Mouse (Mus musculus): ENCODE data around the gene Zfp26. TPM values are rescaled to one million over a fixed set of nuclear protein-coding genes. Genes with fewer than 3 reads are reported as not detected.

The Zfp26 gene
- total and polyA plus RNA-seq, 3 experiments, result 11.7 to 17.3 (median 13.3) TPM

DNA sequence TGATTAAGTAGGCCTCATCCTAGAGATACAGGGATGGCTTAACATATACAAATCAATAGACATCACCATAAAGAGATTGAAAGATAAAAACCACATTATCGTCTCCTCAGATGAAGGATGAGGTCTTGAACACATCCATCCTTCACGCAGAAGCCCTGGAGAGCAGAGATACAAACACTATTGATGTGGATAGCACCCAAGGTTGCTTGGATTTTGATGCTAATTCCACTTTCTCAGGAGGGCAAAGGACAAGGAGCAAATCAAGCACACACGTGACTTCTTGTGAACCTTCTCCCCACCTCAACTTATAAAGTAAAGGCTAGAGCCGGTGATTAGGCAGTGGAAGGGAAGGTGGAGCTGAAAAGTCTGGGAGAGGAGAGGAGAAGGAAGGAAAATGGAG, 6.3 kb downstream of the Zfp26 start:
- Histone ChIP-seq H3K79me2 (replicated peaks; ENCODE audit: control insufficient read depth, extremely low read depth, insufficient read depth, poor library complexity, severe bottlenecking) (peaks cover 35% of the 10 kb centered on the region), H3K27me3 (replicated peaks) (no peaks in the 10 kb centered on the region), H3K9ac (ENCODE audit: insufficient read depth, low read depth) (no peak overlapping the region), H3K27ac (ENCODE audit: insufficient read depth, low read depth) (no peak overlapping the region), H3K4me3 (replicated peaks in 1 of 3; ENCODE audit: low read depth in 2 of 3, low read length in 2 of 3, poor library complexity in 1 of 3) (no peak overlapping the region), H3K36me3 (replicated peaks in 1 of 2; ENCODE audit: control insufficient read depth in 1 of 2, insufficient read depth in 1 of 2, low read length in 1 of 2) (peaks cover 30 to 58% of the 10 kb centered on the region in 2 experiments), H3K4me2 (ENCODE audit: insufficient read depth, low read depth, poor library complexity, severe bottlenecking) (no peak overlapping the region), H3K4me1 (ENCODE audit: control insufficient read depth in 1 of 2, insufficient read depth in 2 of 2) (peaks cover 2 to 32% of the 10 kb centered on the region in 2 experiments; a peak in 3 of 4 replicates), H3K9me3 (replicated peaks; ENCODE audit: low read length) (no peaks in the 10 kb centered on the region)
- DNase-seq (ENCODE audit: extremely low read depth), result no peak
- dilution Hi-C loops (cut with MboI; ENCODE audit: extremely low pct_ligation_motif_present, extremely low pct_unique_long_range_greater_than_20kb, low sequenced_read_pairs) (no loop called here), in situ Hi-C loops (cut with MboI; ENCODE audit: low pct_ligation_motif_present, low pct_unique_long_range_greater_than_20kb, low sequenced_read_pairs) (no loop called here)
- TF ChIP-seq CHD1 (IDR thresholded peaks at IDR 0.05; ENCODE audit: low read depth, low read length) (no peak), BHLHE40 (IDR thresholded peaks at IDR 0.05; ENCODE audit: low read depth, low read length) (no peak), RAD21 (IDR thresholded peaks at IDR 0.05; ENCODE audit: low read depth, low read length) (no peak), KAT2A (IDR thresholded peaks at IDR 0.05; ENCODE audit: insufficient replicate concordance, low read length) (no peak), ZKSCAN1 (IDR thresholded peaks at IDR 0.05; ENCODE audit: borderline replicate concordance, low read depth, low read length) (no peak), JUND (conservative IDR thresholded peaks at IDR 0.05; ENCODE audit: low read depth, low read length) (no peak), SIN3A (IDR thresholded peaks at IDR 0.05; ENCODE audit: low read length) (no peak), POLR2A (IDR thresholded peaks at IDR 0.05; ENCODE audit: low read depth, low read length) (no peak), RCOR1 (conservative IDR thresholded peaks at IDR 0.05; ENCODE audit: low read depth, low read length) (no peak), ETS1 (conservative IDR thresholded peaks at IDR 0.05; ENCODE audit: low read depth, low read length) (no peak), USF1 (IDR thresholded peaks at IDR 0.05; ENCODE audit: low read depth, low read length) (no peak), MXI1 (IDR thresholded peaks at IDR 0.05; ENCODE audit: low read depth, low read length) (no peak), CTCF (conservative IDR thresholded peaks at IDR 0.05 in 1 of 2, IDR thresholded peaks at IDR 0.05 in 1 of 2; ENCODE audit: low read depth in 2 of 2, low read length in 2 of 2) (no peak), ZMIZ1 (IDR thresholded peaks at IDR 0.05; ENCODE audit: low read depth, low read length) (no peak), SMC3 (IDR thresholded peaks at IDR 0.05; ENCODE audit: low read depth, low read length) (no peak)

DNA sequence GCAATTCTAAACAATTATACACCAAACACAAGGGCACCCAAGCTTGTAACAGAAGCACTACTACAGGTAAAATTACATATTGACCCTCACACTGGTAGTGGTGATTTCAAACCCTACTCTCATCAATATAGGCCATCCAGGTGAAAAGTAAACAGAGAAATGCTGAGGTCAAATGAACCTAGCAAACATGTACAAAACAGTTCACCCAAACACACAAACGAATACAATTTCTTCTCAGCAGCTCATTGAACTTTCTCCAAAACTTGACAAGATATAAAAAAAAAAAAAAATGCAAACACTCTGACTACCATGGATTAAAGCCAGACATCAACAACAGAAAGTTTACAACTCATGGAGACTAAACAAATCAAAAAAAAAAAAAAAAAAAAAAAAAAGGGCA, 8.5 kb downstream of the Zfp26 start:
- TF ChIP-seq ZNF384 (IDR thresholded peaks at IDR 0.05; ENCODE audit: low read depth, low read length) (peak; percentile 35; the same call in 1 of the 2 replicates), ELF1 (IDR thresholded peaks at IDR 0.05; ENCODE audit: low read depth, low read length) (no peak)
- Histone ChIP-seq H3K27ac (ENCODE audit: insufficient read depth, low read depth) (no peak overlapping the region), H3K27me3 (replicated peaks) (no peaks in the 10 kb centered on the region), H3K4me1 (ENCODE audit: control insufficient read depth in 1 of 2, insufficient read depth in 2 of 2) (peaks cover 0 to 12% of the 10 kb centered on the region in 2 experiments; a peak in 2 of 4 replicates), H3K9me3 (replicated peaks; ENCODE audit: low read length) (no peaks in the 10 kb centered on the region), H3K36me3 (replicated peaks in 1 of 2; ENCODE audit: control insufficient read depth in 1 of 2, insufficient read depth in 1 of 2, low read length in 1 of 2) (peaks cover 30 to 54% of the 10 kb centered on the region in 2 experiments), H3K4me2 (ENCODE audit: insufficient read depth, low read depth, poor library complexity, severe bottlenecking) (no peak overlapping the region), H3K79me2 (replicated peaks; ENCODE audit: control insufficient read depth, extremely low read depth, insufficient read depth, poor library complexity, severe bottlenecking) (peaks cover 34% of the 10 kb centered on the region), H3K9ac (ENCODE audit: insufficient read depth, low read depth) (no peak overlapping the region), H3K4me3 (replicated peaks in 1 of 3; ENCODE audit: low read depth in 2 of 3, low read length in 2 of 3, poor library complexity in 1 of 3) (no peak overlapping the region)
- DNase-seq (ENCODE audit: extremely low read depth), result no peak
- in situ Hi-C loops (cut with MboI; ENCODE audit: low pct_ligation_motif_present, low pct_unique_long_range_greater_than_20kb, low sequenced_read_pairs), result no loop called here
- dilution Hi-C loops (cut with MboI; ENCODE audit: extremely low pct_ligation_motif_present, extremely low pct_unique_long_range_greater_than_20kb, low sequenced_read_pairs), result no loop called here
